Mouse (Mus musculus) E14TG2a.4 (cell line): Measurements from ENCODE around the gene Ush1c.

Source experiments
- H3K27me3 ChIP-seq: 2 replicates; pipeline ENCODE4 v1.6.1; 2014; ENCODE audit warnings: low read length, control low read depth; ENCODE audit not compliant: insufficient read depth
- H3K36me3 ChIP-seq: 2 replicates; pipeline ENCODE4 v1.6.1; 2014; ENCODE audit warnings: low read length, control low read depth; ENCODE audit not compliant: insufficient read depth
- H3K4me1 ChIP-seq: replicated peaks from 2 replicates; pipeline ENCODE4 v1.6.1; 2014; ENCODE audit warnings: low read depth, low read length, control low read depth
- H3K4me3 ChIP-seq: replicated peaks from 2 replicates; pipeline ENCODE4 v1.5.1; 2014; ENCODE audit warnings: mild to moderate bottlenecking, low read length
- H3K9me3 ChIP-seq: 2 replicates; pipeline ENCODE4 v1.6.1; 2014; ENCODE audit warnings: low read length, control low read depth
- CTCF ChIP-seq: conservative IDR thresholded peaks from 2 replicates; pipeline ENCODE4 v1.5.1; 2014; ENCODE audit warnings: low read length
- NANOG ChIP-seq: IDR thresholded peaks from 2 replicates; pipeline ENCODE4 v1.6.1; 2014; ENCODE audit warnings: borderline replicate concordance, low read length, mixed read lengths
- POU5F1 ChIP-seq: IDR thresholded peaks from 2 replicates; pipeline ENCODE4 v1.6.1; 2014; ENCODE audit warnings: low read length, borderline replicate concordance

Gene Ush1c

GRCm38 (mm10) chr7:46162731-46163130, 75.6 kb downstream of the Ush1c start:
- Histone ChIP-seq H3K36me3 (no peaks in the 10 kb centered on the region), H3K4me3 (no peak overlapping the region), H3K27me3 (no peaks in the 10 kb centered on the region), H3K9me3 (no peaks in the 10 kb centered on the region), H3K4me1 (no peaks in the 10 kb centered on the region)
- no peak for TF ChIP-seq POU5F1
- no peak for TF ChIP-seq NANOG
- TF ChIP-seq CTCF = no peak

GRCm38 (mm10) chr7:46162132-46162727, 76.1 kb downstream of the Ush1c start:
- H3K27me3 ChIP-seq = no peaks in the 10 kb centered on the region

GRCm38 (mm10) chr7:46161615-46162014, 76.7 kb downstream of the Ush1c start:
- Histone ChIP-seq H3K9me3 (no peaks in the 10 kb centered on the region), H3K27me3 (no peaks in the 10 kb centered on the region), H3K36me3 (no peaks in the 10 kb centered on the region), H3K4me1 (no peaks in the 10 kb centered on the region), H3K4me3 (no peak overlapping the region)
- TF ChIP-seq POU5F1 = no peak
- TF ChIP-seq CTCF = no peak
- TF ChIP-seq NANOG = no peak

More at GRCm38 (mm10) chr7:46162132-46162727, 76.1 kb downstream of the Ush1c start:
- no peaks in the 10 kb centered on the region for H3K4me1 ChIP-seq
- H3K9me3 ChIP-seq = no peaks in the 10 kb centered on the region
- no peak for TF ChIP-seq CTCF
- no peak for TF ChIP-seq NANOG
- no peak for TF ChIP-seq POU5F1
- H3K4me3 ChIP-seq = no peak overlapping the region
- no peaks in the 10 kb centered on the region for H3K36me3 ChIP-seq

- no peak for TF ChIP-seq POU5F1
- no peak for TF ChIP-seq NANOG
- TF ChIP-seq CTCF = no peak
- H3K9me3 ChIP-seq = no peaks in the 10 kb centered on the region
- H3K4me3 ChIP-seq = no peak overlapping the region
- H3K27me3 ChIP-seq = no peaks in the 10 kb centered on the region
- H3K36me3 ChIP-seq = no peaks in the 10 kb centered on the region
- no peaks in the 10 kb centered on the region for H3K4me1 ChIP-seq
These were observed 80.6 kb downstream of the Ush1c start for GRCm38 (mm10) chr7:46157746-46158145.

GRCm38 (mm10) chr7:46154498-46155488, 83.5 kb downstream of the Ush1c start:
- Histone ChIP-seq H3K9me3 (no peaks in the 10 kb centered on the region), H3K4me3 (no peak overlapping the region), H3K27me3 (no peaks in the 10 kb centered on the region), H3K4me1 (no peaks in the 10 kb centered on the region), H3K36me3 (no peaks in the 10 kb centered on the region)
- TF ChIP-seq POU5F1 (no peak), NANOG (no peak), CTCF (no peak)

- no peaks in the 10 kb centered on the region for H3K9me3 ChIP-seq
- no peak overlapping the region for H3K4me3 ChIP-seq
- no peaks in the 10 kb centered on the region for H3K27me3 ChIP-seq
- H3K4me1 ChIP-seq = no peaks in the 10 kb centered on the region
- H3K36me3 ChIP-seq = no peaks in the 10 kb centered on the region
- no peak for TF ChIP-seq NANOG
- TF ChIP-seq POU5F1 = no peak
- no peak for TF ChIP-seq CTCF
These were observed 85.4 kb downstream of the Ush1c start for GRCm38 (mm10) chr7:46152819-46153351.

GRCm38 (mm10) chr7:46147417-46147816, 90.9 kb downstream of the Ush1c start:
- H3K4me3 ChIP-seq = no peak overlapping the region
- TF ChIP-seq NANOG = no peak
- TF ChIP-seq POU5F1 = no peak
- TF ChIP-seq CTCF = no peak
- H3K9me3 ChIP-seq = no peaks in the 10 kb centered on the region
- no peaks in the 10 kb centered on the region for H3K4me1 ChIP-seq
- H3K36me3 ChIP-seq = no peaks in the 10 kb centered on the region
- no peaks in the 10 kb centered on the region for H3K27me3 ChIP-seq

GRCm38 (mm10) chr7:46146675-46147308, 91.5 kb downstream of the Ush1c start:
- Histone ChIP-seq H3K4me3 (no peak overlapping the region), H3K36me3 (no peaks in the 10 kb centered on the region), H3K9me3 (no peaks in the 10 kb centered on the region), H3K4me1 (no peaks in the 10 kb centered on the region), H3K27me3 (no peaks in the 10 kb centered on the region)
- TF ChIP-seq CTCF (no peak), POU5F1 (no peak), NANOG (no peak)
